Mouse (Mus musculus) kidney, embryonic 15.5 days (tissue): ENCODE measurements around the gene Tek. TPM values are rescaled to one million over a fixed set of nuclear protein-coding genes. Genes with fewer than 3 reads are reported as not detected.
"Not testable (repeated sequence)": the region's sequence is repeated elsewhere in the genome, so short reads cannot be mapped to it uniquely, and the experiment has no call there.

Source experiments
- ATAC-seq: fragments of 200-750 bp; cut with Nextera tagmentation; replicated peaks from 2 replicates; pipeline ENCODE4 v1.8.0; 2017; ENCODE audit warnings: moderate TSS enrichment; ENCODE audit not compliant: low FRiP score
- H3K27ac ChIP-seq: fragments of 300-500 bp; sonication (generic); 2 replicates; pipeline ENCODE4 v1.5.1; 2015; ENCODE audit warnings: mild to moderate bottlenecking, inconsistent platforms
- H3K27me3 ChIP-seq: fragments of 300-500 bp; sonication (generic); 2 replicates; pipeline ENCODE4 v1.6.1; 2015; ENCODE audit warnings: inconsistent platforms
- H3K36me3 ChIP-seq: fragments of 300-500 bp; sonication (generic); 2 replicates; pipeline ENCODE4 v1.6.1; 2015; ENCODE audit warnings: inconsistent platforms
- H3K4me1 ChIP-seq: fragments of 300-500 bp; sonication (generic); 2 replicates; pipeline ENCODE4 v1.6.1; 2015; ENCODE audit warnings: inconsistent platforms
- H3K4me2 ChIP-seq: fragments of 300-500 bp; sonication (generic); 2 replicates; pipeline ENCODE4 v1.6.1; 2015; ENCODE audit warnings: moderate library complexity, mild to moderate bottlenecking, inconsistent platforms
- H3K4me3 ChIP-seq: fragments of 300-500 bp; sonication (generic); replicated peaks from 2 replicates; pipeline ENCODE4 v1.5.1; 2015; ENCODE audit warnings: mild to moderate bottlenecking, inconsistent platforms
- H3K9ac ChIP-seq: fragments of 300-500 bp; sonication (generic); 2 replicates; pipeline ENCODE4 v1.6.1; 2015; ENCODE audit warnings: mild to moderate bottlenecking, inconsistent platforms
- H3K9me3 ChIP-seq: fragments of 300-500 bp; sonication (generic); replicated peaks from 2 replicates; pipeline ENCODE4 v1.6.1; 2016; ENCODE audit warnings: inconsistent platforms
- whole genome bisulfite sequencing: fragments of 180-500 bp; shearing (Covaris S2); methylation state at CpG from one replicate; pipeline ENCODE4 v1.1.7; 2015; ENCODE audit warnings: mixed read lengths; 5-methylcytosine and 5-hydroxymethylcytosine counted together
- polyA plus RNA-seq: library from polyadenylated mRNA; unstranded; fragments of >200 nt; fragmentation: Nextera tagmentation; extraction: Ambion mirVana; gene quantifications from 2 replicates; pipeline ENCODE4 v1.2.1, GENCODE M21; 2015

The Tek gene
- 33.0 and 34.1 TPM in 2 replicates for polyA plus RNA-seq

DNA sequence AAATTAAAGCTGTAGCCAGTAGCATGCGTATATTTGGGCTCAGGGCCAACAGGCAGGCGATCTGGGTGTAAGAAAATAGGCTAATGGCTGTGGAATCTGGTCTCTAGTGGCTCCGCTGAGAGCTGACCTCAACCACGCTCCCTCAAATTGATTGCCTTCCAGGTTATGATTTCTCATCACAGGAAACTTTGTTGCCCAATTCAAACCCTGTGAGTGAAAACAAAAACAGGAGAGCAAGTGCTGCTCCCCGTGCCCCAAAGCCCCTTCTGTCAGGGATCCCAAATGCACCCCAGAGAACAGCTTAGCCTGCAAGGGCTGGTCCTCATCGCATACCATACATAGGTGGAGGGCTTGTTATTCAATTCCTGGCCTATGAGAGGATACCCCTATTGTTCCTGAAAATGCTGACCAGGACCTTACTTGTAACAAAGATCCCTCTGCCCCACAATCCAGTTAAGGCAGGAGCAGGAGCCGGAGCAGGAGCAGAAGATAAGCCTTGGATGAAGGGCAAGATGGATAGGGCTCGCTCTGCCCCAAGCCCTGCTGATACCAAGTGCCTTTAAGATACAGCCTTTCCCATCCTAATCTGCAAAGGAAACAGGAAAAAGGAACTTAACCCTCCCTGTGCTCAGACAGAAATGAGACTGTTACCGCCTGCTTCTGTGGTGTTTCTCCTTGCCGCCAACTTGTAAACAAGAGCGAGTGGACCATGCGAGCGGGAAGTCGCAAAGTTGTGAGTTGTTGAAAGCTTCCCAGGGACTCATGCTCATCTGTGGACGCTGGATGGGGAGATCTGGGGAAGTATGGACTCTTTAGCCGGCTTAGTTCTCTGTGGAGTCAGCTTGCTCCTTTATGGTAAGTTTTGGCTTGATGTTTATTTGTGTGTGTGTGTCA lies at the start of gene Tek:
Tek (plus strand) TSS at position 452 of the 894 bp plus-strand sequence.
- Histone ChIP-seq H3K9ac (no peak within 1 kb of the TSS), H3K9me3 (no peaks in the 10 kb centered on the region), H3K27ac (peak within 1 kb of the TSS; percentile 63), H3K4me1 (no peaks in the 10 kb centered on the region; the same call in 1 of the 2 replicates), H3K4me3 (peak within 1 kb of the TSS; percentile 31), H3K27me3 (no peaks in the 10 kb centered on the region), H3K4me2 (peak within 1 kb of the TSS; percentile 30; the same call in 1 of the 2 replicates), H3K36me3 (no peaks in the 10 kb centered on the region)
- no peak for ATAC-seq
- 55% methylated on average over 16 of the region's 16 CpGs for WGBS

DNA sequence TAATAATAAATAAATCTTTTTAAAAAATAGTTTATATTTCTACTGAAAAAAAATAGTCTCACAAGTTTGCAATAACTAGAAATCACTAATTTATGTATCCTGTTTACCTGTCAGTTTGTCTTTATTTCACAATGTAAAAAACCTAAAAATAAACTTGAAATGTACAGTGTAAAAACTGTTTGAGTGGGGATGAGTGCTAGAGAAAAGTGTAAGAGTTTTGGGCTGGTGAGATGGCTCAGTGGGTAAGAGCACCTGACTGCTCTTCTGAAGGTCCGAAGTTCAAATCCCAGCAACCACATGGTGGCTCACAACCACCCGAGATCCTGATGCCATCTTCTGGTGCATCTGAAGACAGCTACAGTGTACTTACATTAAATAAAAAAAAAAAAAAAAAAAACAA lies 49.3 kb upstream of the Tek start:
- 82% methylated on average over 2 of the region's 2 CpGs for WGBS
- H3K9me3 ChIP-seq, H3K9ac ChIP-seq, H3K4me1 ChIP-seq, H3K4me3 ChIP-seq, ATAC-seq, H3K27me3 ChIP-seq, H3K4me2 ChIP-seq, H3K27ac ChIP-seq: not testable (repeated sequence)
- H3K36me3 ChIP-seq = peaks cover 32% of the 10 kb centered on the region

DNA sequence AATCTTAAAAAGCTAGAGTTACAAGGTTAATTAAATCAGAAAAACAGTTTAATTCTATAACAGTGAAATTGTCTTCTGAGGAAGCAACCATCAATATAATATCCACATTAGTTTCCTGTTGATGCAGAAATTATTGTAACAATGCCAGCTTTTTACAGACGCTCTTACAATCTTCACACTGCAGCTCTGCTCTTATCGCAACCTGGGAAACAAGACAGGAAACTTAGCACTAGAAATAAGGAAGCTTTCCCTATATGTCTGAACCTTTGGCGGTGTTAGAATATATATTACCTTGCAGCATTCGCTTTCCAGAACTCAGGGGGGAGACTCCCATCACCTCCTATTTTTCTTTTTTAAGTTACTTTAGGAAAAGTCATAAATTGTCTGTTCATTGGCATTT lies 48.0 kb upstream of the Tek start:
- H3K36me3 ChIP-seq = peaks cover 28% of the 10 kb centered on the region
- WGBS = 71% methylated on average over 4 of the region's 4 CpGs
- H3K9ac ChIP-seq = no peak overlapping the region
- H3K4me1 ChIP-seq = no peaks in the 10 kb centered on the region
- no peaks in the 10 kb centered on the region for H3K9me3 ChIP-seq
- ATAC-seq = no peak
- no peak overlapping the region for H3K27ac ChIP-seq
- no peak overlapping the region for H3K4me2 ChIP-seq
- H3K4me3 ChIP-seq = no peak overlapping the region
- no peaks in the 10 kb centered on the region for H3K27me3 ChIP-seq

DNA sequence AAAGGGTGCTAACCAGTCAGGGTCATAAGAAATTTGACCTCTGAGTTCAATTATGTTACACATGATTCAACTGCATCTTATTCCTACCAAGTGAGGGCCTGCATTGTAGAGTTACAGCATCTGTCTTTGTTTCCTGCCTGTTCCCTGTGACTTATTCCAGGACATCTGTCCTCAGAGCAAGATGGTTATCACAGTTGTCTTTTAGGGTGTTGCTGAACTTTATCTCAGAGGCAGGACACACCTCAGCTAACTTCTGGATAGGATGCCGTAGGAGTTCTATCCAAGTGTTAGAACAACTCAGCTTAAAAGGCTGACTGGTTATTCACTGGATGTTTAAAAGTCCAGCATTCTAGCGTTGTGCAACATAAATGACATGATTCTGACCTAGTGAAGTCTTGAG lies 46.9 kb upstream of the Tek start:
- H3K4me3 ChIP-seq = no peak overlapping the region

DNA sequence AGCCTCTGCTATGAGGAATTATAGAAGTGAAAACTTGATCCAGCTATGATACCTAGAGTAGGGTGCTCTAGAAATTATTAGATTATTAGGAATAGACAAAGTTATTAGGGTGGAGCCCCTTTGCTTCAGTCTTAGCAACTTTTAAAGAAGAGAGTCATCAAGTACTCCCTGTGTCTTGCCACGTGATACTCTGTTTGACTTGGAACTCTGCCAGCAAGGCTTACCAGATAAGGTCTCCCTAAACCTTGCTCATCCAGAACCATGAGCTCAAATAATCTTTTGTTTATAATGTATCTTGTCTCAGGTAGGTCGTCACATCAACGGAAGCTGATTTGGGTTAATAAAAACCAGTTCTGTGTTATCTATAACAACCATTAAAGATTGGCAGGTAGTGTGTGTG lies 42.7 kb upstream of the Tek start:
- ATAC-seq = no peak
- H3K27me3 ChIP-seq = no peaks in the 10 kb centered on the region
- no peak overlapping the region for H3K4me2 ChIP-seq
- H3K4me1 ChIP-seq = no peaks in the 10 kb centered on the region
- H3K4me3 ChIP-seq = no peak overlapping the region
- no peak overlapping the region for H3K27ac ChIP-seq
- 0 out of 2 replicates have a peak, but pooled peaks cover 3% of the 10 kb centered on the region for H3K36me3 ChIP-seq
- 63% methylated on average over 3 of the region's 3 CpGs for WGBS
- H3K9ac ChIP-seq = no peak overlapping the region
- H3K9me3 ChIP-seq = no peaks in the 10 kb centered on the region

More for the DNA sequence above, 46.9 kb upstream of the Tek start:
- Histone ChIP-seq H3K27ac (no peak overlapping the region), H3K9ac (no peak overlapping the region), H3K4me1 (no peaks in the 10 kb centered on the region), H3K4me2 (no peak overlapping the region), H3K27me3 (no peaks in the 10 kb centered on the region), H3K36me3 (peaks cover 22% of the 10 kb centered on the region), H3K9me3 (no peaks in the 10 kb centered on the region)
- ATAC-seq = no peak
- 83% methylated on average over 2 of the region's 2 CpGs for WGBS

DNA sequence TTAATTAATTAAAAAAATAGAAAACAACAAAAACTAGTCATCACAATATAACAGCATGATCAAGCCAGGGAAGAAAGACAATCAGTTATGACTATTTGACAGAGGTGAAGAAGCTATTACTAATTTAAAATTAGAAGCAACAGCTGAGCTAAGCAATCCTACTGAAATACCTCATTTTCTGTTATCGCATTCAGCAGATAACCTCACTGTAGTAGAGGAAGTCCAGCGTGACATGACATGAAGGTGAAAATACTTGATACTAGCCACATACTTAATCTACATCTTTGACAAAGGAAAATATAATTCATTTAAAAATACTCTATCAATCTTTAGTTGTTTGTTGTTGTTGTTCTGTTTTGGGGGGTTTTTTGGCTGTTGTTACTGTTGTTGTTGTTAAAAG lies 28.1 kb upstream of the Tek start:
- no peak overlapping the region for H3K4me3 ChIP-seq
- H3K4me1 ChIP-seq = no peaks in the 10 kb centered on the region
- no peaks in the 10 kb centered on the region for H3K27me3 ChIP-seq
- no peak for ATAC-seq
- WGBS = 83% methylated on average over 2 of the region's 2 CpGs
- no peaks in the 10 kb centered on the region for H3K9me3 ChIP-seq
- H3K27ac ChIP-seq = 0 out of 2 replicates have a peak overlapping the region, but pooled peaks have one; percentile 7
- H3K9ac ChIP-seq = no peak overlapping the region
- no peak overlapping the region for H3K4me2 ChIP-seq
- no peaks in the 10 kb centered on the region for H3K36me3 ChIP-seq

DNA sequence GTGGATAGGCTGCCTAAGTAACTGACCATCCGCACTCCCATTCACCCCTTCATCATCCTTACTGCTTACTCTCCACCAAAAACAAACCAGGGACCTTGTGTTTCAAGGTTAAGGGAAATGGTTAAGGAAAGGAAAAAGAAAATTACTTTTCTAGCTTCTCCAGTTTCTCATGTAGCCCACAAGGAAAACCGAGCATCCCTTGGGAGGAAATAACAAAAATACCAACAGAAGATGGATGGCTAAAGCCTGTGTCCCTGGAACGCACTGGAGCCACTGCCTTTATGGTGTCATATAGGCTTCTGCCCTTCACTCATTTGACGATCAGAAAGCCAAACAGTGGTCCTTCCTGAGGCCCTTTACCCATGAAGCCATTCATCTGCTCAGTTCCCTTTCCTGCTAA lies 27.7 kb upstream of the Tek start:
- Histone ChIP-seq H3K4me2 (no peak overlapping the region), H3K27ac (0 out of 2 replicates have a peak overlapping the region, but pooled peaks have one; percentile 7), H3K36me3 (no peaks in the 10 kb centered on the region), H3K27me3 (no peaks in the 10 kb centered on the region), H3K9me3 (no peaks in the 10 kb centered on the region), H3K4me3 (no peak overlapping the region), H3K9ac (no peak overlapping the region), H3K4me1 (no peaks in the 10 kb centered on the region)
- no peak for ATAC-seq
- WGBS = 29% methylated on average over 4 of the region's 4 CpGs

DNA sequence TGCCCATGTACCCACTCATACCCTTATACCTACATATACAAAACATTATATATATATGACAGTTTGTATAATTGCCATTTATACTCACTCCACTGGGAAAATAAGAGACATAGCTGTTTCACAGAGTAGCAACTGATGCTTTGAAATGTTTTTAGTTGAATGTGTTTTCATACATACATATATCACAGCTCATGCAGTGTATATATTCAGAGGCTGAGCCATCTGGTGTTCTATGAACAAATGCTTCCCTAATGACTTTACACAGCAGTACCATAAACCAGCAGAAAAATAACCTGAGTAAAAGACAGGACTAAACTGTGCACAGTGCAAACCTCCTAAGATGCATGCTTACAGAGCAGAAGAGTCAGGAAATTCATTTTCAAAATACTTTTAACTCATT lies 25.3 kb upstream of the Tek start:
- Histone ChIP-seq H3K36me3 (no peaks in the 10 kb centered on the region), H3K27ac (no peak overlapping the region), H3K4me1 (no peaks in the 10 kb centered on the region), H3K9me3 (no peaks in the 10 kb centered on the region), H3K27me3 (no peaks in the 10 kb centered on the region), H3K4me3 (no peak overlapping the region), H3K4me2 (no peak overlapping the region), H3K9ac (no peak overlapping the region)
- no peak for ATAC-seq

DNA sequence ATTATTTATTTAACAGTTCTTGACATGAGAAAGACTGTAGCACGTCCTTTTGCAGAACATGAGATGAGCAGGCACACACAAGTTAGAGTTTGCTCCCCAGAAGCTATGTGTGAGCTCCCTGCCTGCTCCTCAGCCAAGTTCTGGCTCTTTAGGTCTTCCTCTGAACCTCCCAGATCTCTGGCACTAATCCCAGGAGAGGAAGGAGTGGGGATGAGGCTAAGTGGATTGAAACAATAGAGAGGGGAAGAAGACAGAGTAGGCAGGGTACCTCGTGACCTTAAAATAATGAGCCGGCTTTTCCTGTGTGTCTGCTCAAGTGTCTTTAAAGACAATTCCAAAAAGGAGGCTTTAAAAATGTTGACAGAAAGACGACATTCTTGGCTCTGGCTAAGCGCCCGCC lies 23.9 kb upstream of the Tek start:
- 59% methylated on average over 6 of the region's 6 CpGs for WGBS
- ATAC-seq = no peak
- no peak overlapping the region for H3K27ac ChIP-seq
- no peaks in the 10 kb centered on the region for H3K9me3 ChIP-seq
- H3K4me2 ChIP-seq = no peak overlapping the region
- H3K4me3 ChIP-seq = no peak overlapping the region
- no peak overlapping the region for H3K9ac ChIP-seq
- no peaks in the 10 kb centered on the region for H3K36me3 ChIP-seq
- no peaks in the 10 kb centered on the region for H3K4me1 ChIP-seq
- H3K27me3 ChIP-seq = no peaks in the 10 kb centered on the region

DNA sequence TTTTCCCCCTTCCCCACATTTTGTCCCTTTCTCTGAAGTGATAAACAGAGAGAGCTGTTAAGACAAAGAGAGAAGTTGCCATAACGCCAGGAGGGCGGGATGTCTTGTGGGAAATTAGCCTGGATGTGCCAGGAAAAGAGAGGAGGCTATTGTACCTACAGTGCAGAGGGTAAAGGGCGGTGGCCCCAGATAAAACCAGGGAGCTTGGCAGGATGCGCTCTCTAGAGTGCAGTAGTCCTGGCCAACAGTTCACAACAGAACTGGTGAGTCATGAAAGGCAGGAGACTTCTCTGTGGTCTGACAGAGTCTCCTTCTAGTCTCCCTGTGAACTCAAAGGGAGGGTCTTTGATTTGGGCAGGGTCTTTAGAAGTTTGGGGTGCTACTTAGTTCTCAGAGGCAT lies 13.3 kb upstream of the Tek start:
- H3K36me3 ChIP-seq = no peaks in the 10 kb centered on the region
- no peak overlapping the region for H3K27ac ChIP-seq
- no peak overlapping the region for H3K4me2 ChIP-seq
- no peaks in the 10 kb centered on the region for H3K4me1 ChIP-seq
- no peak for ATAC-seq
- no peaks in the 10 kb centered on the region for H3K27me3 ChIP-seq
- no peak overlapping the region for H3K9ac ChIP-seq
- 69% methylated on average over 4 of the region's 4 CpGs for WGBS
- no peaks in the 10 kb centered on the region for H3K9me3 ChIP-seq
- H3K4me3 ChIP-seq = no peak overlapping the region

DNA sequence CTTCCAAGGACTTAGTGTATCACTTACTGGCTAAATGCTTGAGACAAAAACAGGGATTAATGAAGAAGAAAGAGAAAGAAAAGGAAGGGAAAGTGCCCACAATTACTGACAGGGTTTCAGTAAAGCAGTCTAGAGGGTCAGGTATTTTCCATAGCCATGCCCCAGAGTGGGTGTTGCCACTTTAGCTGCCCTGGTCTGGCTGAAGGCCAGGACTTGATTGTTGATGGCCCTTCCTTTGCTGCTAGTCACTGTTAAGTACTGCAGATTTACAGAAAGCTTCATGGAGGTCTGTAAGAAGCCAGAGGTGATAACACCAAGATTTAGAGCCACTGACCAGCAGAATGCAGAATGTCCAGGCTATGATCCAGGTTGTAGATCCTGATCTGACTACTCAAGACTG lies 6.4 kb upstream of the Tek start:
- Histone ChIP-seq H3K9me3 (no peaks in the 10 kb centered on the region), H3K4me1 (0 out of 2 replicates have a peak, but pooled peaks cover 8% of the 10 kb centered on the region), H3K27me3 (no peaks in the 10 kb centered on the region), H3K36me3 (no peaks in the 10 kb centered on the region), H3K9ac (no peak overlapping the region), H3K27ac (no peak overlapping the region), H3K4me3 (no peak overlapping the region), H3K4me2 (no peak overlapping the region)
- ATAC-seq = peak; percentile 25; the same call in 1 of the 2 replicates

DNA sequence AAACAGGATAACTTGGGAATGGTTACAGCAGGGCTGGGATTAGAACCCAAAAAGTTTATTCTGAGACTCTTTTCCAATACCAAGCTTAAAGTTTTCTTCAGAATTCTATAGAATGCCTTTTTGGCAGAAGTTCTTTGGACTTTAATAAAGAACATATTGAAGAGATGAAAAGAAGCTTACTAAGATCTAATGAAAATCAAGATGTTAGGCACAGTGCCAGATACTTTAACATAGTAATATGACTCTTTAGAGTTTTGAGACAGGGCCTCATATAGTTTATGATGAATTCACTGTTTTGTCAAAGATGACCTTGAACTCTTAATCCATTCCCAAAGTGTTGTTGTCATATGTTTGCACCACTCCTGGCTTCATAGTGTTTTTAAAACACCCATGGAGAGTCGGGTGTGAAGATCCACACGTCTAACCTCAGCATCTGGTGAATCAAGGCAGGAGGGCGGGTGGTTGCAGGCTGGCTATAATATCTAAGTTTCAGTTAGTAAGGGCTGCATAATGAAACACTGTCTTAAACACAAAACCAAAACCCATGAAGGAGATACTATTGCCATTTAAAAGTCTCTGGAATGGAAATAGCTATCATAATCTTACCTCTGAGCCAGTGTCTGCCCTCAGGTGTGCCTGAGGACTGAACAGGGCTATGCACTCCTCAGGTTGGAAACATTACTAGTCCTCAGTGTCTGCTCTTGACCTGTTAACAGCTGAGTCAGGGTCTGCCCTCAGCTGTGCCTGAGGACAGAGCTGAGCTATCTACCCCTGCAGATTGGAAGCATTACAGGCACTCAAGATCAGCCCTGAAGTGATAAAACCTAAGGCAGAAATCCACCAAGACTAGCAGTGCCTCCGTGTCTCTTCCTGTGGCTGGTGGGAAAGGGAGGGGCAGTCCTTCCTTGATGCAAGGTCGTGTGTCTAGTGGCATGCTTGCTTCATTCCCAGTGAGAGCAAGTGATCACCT lies 1.5 kb upstream of the Tek start:
- ATAC-seq = no peak
- Histone ChIP-seq H3K9me3 (no peaks in the 10 kb centered on the region), H3K27ac (no peak overlapping the region), H3K36me3 (no peaks in the 10 kb centered on the region), H3K4me2 (no peak overlapping the region), H3K9ac (no peak overlapping the region), H3K4me1 (peaks cover 2% of the 10 kb centered on the region; the same call in 1 of the 2 replicates), H3K4me3 (no peak overlapping the region), H3K27me3 (no peaks in the 10 kb centered on the region)
- WGBS = 63% methylated on average over 5 of the region's 5 CpGs
